42 mouse cellular contexts compared by ENCODE assay signal in genomic region chr17:64836352-64836751, GRCm38 (mm10). TPM values are rescaled to one million over a fixed set of nuclear protein-coding genes. Genes with fewer than 3 reads are reported as not detected.
DNase-seq lines count a peak whose midpoint lies in the region; ATAC-seq and TF ChIP-seq lines count a peak whose summit lies in the region.
"Had no signal": no experiment of that assay in that cellular context is flagged by ENCODE, and none has a peak within 500 bp of the region (broad histone marks: within the 10 kb centered on the region; RNA-seq: fewer than 3 reads in every experiment).

No protein-coding gene starts in this region.

- TF ChIP-seq CTCF in midbrain, postnatal 0 days (IDR thresholded peaks at IDR 0.05): no peak

- no peak for DNase-seq in midbrain, embryonic 11.5 days (ENCODE audit: low spot score, missing footprints)
- DNase-seq in midbrain, embryonic 10.5 days (ENCODE audit: low spot score): no peak
- DNase-seq in forebrain, embryonic 14.5 days (ENCODE audit: low spot score): no peak
- no peak for DNase-seq in midbrain, postnatal 0 days (ENCODE audit: low spot score)
- DNase-seq in ovary, postnatal 10 days (ENCODE audit: low spot score): no peak
- no peak for DNase-seq in left cerebral cortex, postnatal 36 days (ENCODE audit: low spot score in 2 of 2)
- no peak for DNase-seq in heart, adult 11 months
- DNase-seq: cerebellum, adult 11 months; cerebellum, adult 9-10 months; cerebellum, postnatal 36 days; gastrocnemius, postnatal 25 days; heart, adult 18-20 months; heart, postnatal 36 days; kidney, adult 2 months; kidney, postnatal 4 days; lung, adult 2 months; lung, postnatal 10 days; right cerebral cortex, postnatal 14 days had no signal

- no peak overlapping the region for H3K4me3 ChIP-seq in midbrain, embryonic 11.5 days (ENCODE audit: low read depth, low read length)
- no peak overlapping the region for H3K4me3 ChIP-seq in midbrain, embryonic 10.5 days
- no peak overlapping the region for H3K4me3 ChIP-seq in forebrain, embryonic 14.5 days (ENCODE audit: low read depth, low read length)
- H3K4me3 ChIP-seq in midbrain, embryonic 12.5 days: no peak overlapping the region
- no peak overlapping the region for H3K4me3 ChIP-seq in midbrain, postnatal 0 days (ENCODE audit: low read depth, low read length)
- H3K4me3 ChIP-seq: embryonic facial prominence, embryonic 12.5 days; limb, embryonic 10.5 days; limb, embryonic 15.5 days; neural tube, embryonic 13.5 days; stomach, embryonic 15.5 days had no signal

- 0 out of 2 replicates have a peak, but pooled peaks cover 3% of the 10 kb centered on the region for H3K4me1 ChIP-seq in midbrain, embryonic 11.5 days (ENCODE audit: control insufficient read depth, insufficient read depth, low read length)
- peaks cover 19% of the 10 kb centered on the region for H3K4me1 ChIP-seq in midbrain, embryonic 10.5 days
- H3K4me1 ChIP-seq in forebrain, embryonic 14.5 days (ENCODE audit: control insufficient read depth, insufficient read depth, low read length): peaks cover 2% of the 10 kb centered on the region; the same call in 1 of the 2 replicates
- H3K4me1 ChIP-seq in midbrain, embryonic 12.5 days: peaks cover 11% of the 10 kb centered on the region
- H3K4me1 ChIP-seq in midbrain, postnatal 0 days (ENCODE audit: insufficient read depth, low read length): no peaks in the 10 kb centered on the region
- H3K4me1 ChIP-seq: limb, embryonic 10.5 days; stomach, embryonic 15.5 days had no signal

- no peak overlapping the region for H3K9ac ChIP-seq in midbrain, embryonic 11.5 days (ENCODE audit: low read length)
- H3K9ac ChIP-seq in forebrain, embryonic 14.5 days (ENCODE audit: low read length): no peak overlapping the region
- no peak overlapping the region for H3K9ac ChIP-seq in midbrain, embryonic 12.5 days (replicated peaks)
- H3K9ac ChIP-seq in midbrain, postnatal 0 days (replicated peaks; ENCODE audit: low read length, poor library complexity, severe bottlenecking): no peak overlapping the region
- H3K9ac ChIP-seq: embryonic facial prominence, embryonic 12.5 days; hindbrain, embryonic 14.5 days; limb, embryonic 15.5 days; liver, embryonic 14.5 days; neural tube, embryonic 13.5 days; stomach, embryonic 15.5 days had no signal

- no peak overlapping the region for H3K4me2 ChIP-seq in midbrain, embryonic 11.5 days
- no peak overlapping the region for H3K4me2 ChIP-seq in forebrain, embryonic 14.5 days (ENCODE audit: low read length)
- peak overlapping the region; percentile 43; the same call in 1 of the 2 replicates for H3K4me2 ChIP-seq in midbrain, embryonic 12.5 days (replicated peaks)
- peak overlapping the region; percentile 5; the same call in 1 of the 2 replicates for H3K4me2 ChIP-seq in midbrain, postnatal 0 days (ENCODE audit: low read depth, low read length, poor library complexity, severe bottlenecking)
- H3K4me2 ChIP-seq: embryonic facial prominence, embryonic 12.5 days; heart, embryonic 11.5 days; limb, embryonic 15.5 days; neural tube, embryonic 13.5 days; stomach, embryonic 15.5 days had no signal

- 78% methylated on average over 10 of the region's 10 CpGs for WGBS in midbrain, embryonic 11.5 days
- WGBS in midbrain, embryonic 10.5 days: 86% methylated on average over 10 of the region's 10 CpGs
- 70% methylated on average over 10 of the region's 10 CpGs for WGBS in forebrain, embryonic 14.5 days
- 74% methylated on average over 10 of the region's 10 CpGs for WGBS in midbrain, embryonic 12.5 days
- 51% methylated on average over 10 of the region's 10 CpGs for WGBS in midbrain, postnatal 0 days

- H3K36me3 ChIP-seq in midbrain, embryonic 11.5 days (ENCODE audit: control insufficient read depth, insufficient read depth, low read length): no peaks in the 10 kb centered on the region
- no peaks in the 10 kb centered on the region for H3K36me3 ChIP-seq in midbrain, embryonic 10.5 days
- no peaks in the 10 kb centered on the region for H3K36me3 ChIP-seq in forebrain, embryonic 14.5 days (ENCODE audit: control insufficient read depth, insufficient read depth, low read length)
- no peaks in the 10 kb centered on the region for H3K36me3 ChIP-seq in midbrain, embryonic 12.5 days
- H3K36me3 ChIP-seq in midbrain, postnatal 0 days (ENCODE audit: insufficient read depth, low read length): no peaks in the 10 kb centered on the region
- H3K36me3 ChIP-seq: embryonic facial prominence, embryonic 12.5 days; limb, embryonic 10.5 days; limb, embryonic 15.5 days; neural tube, embryonic 13.5 days; stomach, embryonic 15.5 days had no signal

- no peak overlapping the region for H3K27ac ChIP-seq in midbrain, embryonic 11.5 days (ENCODE audit: low read depth, low read length)
- H3K27ac ChIP-seq in midbrain, embryonic 10.5 days (replicated peaks): no peak overlapping the region
- no peak overlapping the region for H3K27ac ChIP-seq in forebrain, embryonic 14.5 days (ENCODE audit: low read depth, low read length)
- no peak overlapping the region for H3K27ac ChIP-seq in midbrain, embryonic 12.5 days (replicated peaks)
- no peak overlapping the region for H3K27ac ChIP-seq in midbrain, postnatal 0 days (ENCODE audit: low read depth, low read length)
- H3K27ac ChIP-seq: embryonic facial prominence, embryonic 12.5 days; hindbrain, embryonic 14.5 days; kidney, postnatal 0 days; limb, embryonic 10.5 days; limb, embryonic 15.5 days; liver, embryonic 14.5 days; macrophage; neural tube, embryonic 13.5 days; stomach, embryonic 15.5 days had no signal

- intact Hi-C loops in left cerebral cortex, postnatal 36 days (cut with DNase I): no loop called here

- peak; percentile 2; the same call in 1 of the 2 replicates for ATAC-seq in midbrain, embryonic 11.5 days (ENCODE audit: low FRiP score)
- peak; percentile 45 for ATAC-seq in forebrain, embryonic 14.5 days
- ATAC-seq in midbrain, embryonic 12.5 days (ENCODE audit: low FRiP score, low read depth): peak; percentile 42; the same call in 1 of the 2 replicates
- ATAC-seq in midbrain, postnatal 0 days (ENCODE audit: low FRiP score): no peak

- H3K9me3 ChIP-seq in midbrain, embryonic 11.5 days (ENCODE audit: control insufficient read depth, low read length): no peaks in the 10 kb centered on the region
- no peaks in the 10 kb centered on the region for H3K9me3 ChIP-seq in midbrain, embryonic 10.5 days (replicated peaks)
- H3K9me3 ChIP-seq in forebrain, embryonic 14.5 days (replicated peaks; ENCODE audit: control insufficient read depth, low read length): no peaks in the 10 kb centered on the region
- H3K9me3 ChIP-seq in midbrain, embryonic 12.5 days: no peaks in the 10 kb centered on the region
- no peaks in the 10 kb centered on the region for H3K9me3 ChIP-seq in midbrain, postnatal 0 days (ENCODE audit: low read length)
- H3K9me3 ChIP-seq: embryonic facial prominence, embryonic 12.5 days; limb, embryonic 10.5 days; limb, embryonic 15.5 days; neural tube, embryonic 13.5 days; stomach, embryonic 15.5 days had no signal

- H3K27me3 ChIP-seq in midbrain, embryonic 11.5 days (ENCODE audit: control insufficient read depth, insufficient read depth, low read length): no peaks in the 10 kb centered on the region
- no peaks in the 10 kb centered on the region for H3K27me3 ChIP-seq in midbrain, embryonic 10.5 days (ENCODE audit: low read depth, poor library complexity, severe bottlenecking)
- no peaks in the 10 kb centered on the region for H3K27me3 ChIP-seq in forebrain, embryonic 14.5 days (replicated peaks; ENCODE audit: control insufficient read depth, insufficient read depth, low read length)
- H3K27me3 ChIP-seq in midbrain, embryonic 12.5 days: no peaks in the 10 kb centered on the region; the same call in 1 of the 2 replicates
- no peaks in the 10 kb centered on the region for H3K27me3 ChIP-seq in midbrain, postnatal 0 days (ENCODE audit: insufficient read depth, low read length)
- H3K27me3 ChIP-seq: CH12.LX; embryonic facial prominence, embryonic 12.5 days; limb, embryonic 15.5 days; neural tube, embryonic 13.5 days; stomach, embryonic 15.5 days had no signal

RNA-seq across cellular contexts. Expression of gene 4930583I09Rik, which starts 0.5 kb away (rescaled TPM):
- polyA plus RNA-seq in midbrain, embryonic 11.5 days (2014; fragmentation: Nextera tagmentation; extraction: Ambion mirVana): not detected in 2 replicates
- not detected in 2 replicates for polyA plus RNA-seq in midbrain, embryonic 10.5 days (2016; fragmentation: Nextera tagmentation; extraction: Ambion mirVana)
- polyA plus RNA-seq in forebrain, embryonic 14.5 days (2014; fragmentation: Nextera tagmentation; extraction: Ambion mirVana): not detected in 2 replicates
- polyA plus RNA-seq in midbrain, embryonic 12.5 days (2016; fragmentation: Nextera tagmentation; extraction: Ambion mirVana): not detected in 2 replicates
- not detected in 2 replicates for total RNA-seq in midbrain, postnatal 0 days (2014; rRNA removed)
- not detected in 2 replicates for polyA plus RNA-seq in midbrain, postnatal 0 days (2015; fragmentation: Nextera tagmentation; extraction: Ambion mirVana)
- total RNA-seq in left cerebral cortex, postnatal 36 days (2021): not detected
- total RNA-seq: adrenal gland, postnatal 10 days; CH12.LX; ES-E14; gastrocnemius, adult 18-20 months; gastrocnemius, postnatal 25 days; heart, adult 18-20 months; heart, postnatal 36 days; layer of hippocampus, adult 8-10 months; layer of hippocampus, postnatal 25 days; left cerebral cortex, adult 8-10 months; megakaryocyte-erythroid progenitor cell, adult 5-6 weeks had no signal
- polyA plus RNA-seq: C2C12; embryonic facial prominence, embryonic 12.5 days; heart, embryonic 11.5 days; heart, embryonic 16.5 days; hindbrain, embryonic 14.5 days; intestine, embryonic 14.5 days; kidney, adult 2 months; kidney, postnatal 0 days; limb, embryonic 10.5 days; limb, embryonic 15.5 days; liver, embryonic 14.5 days; lung, adult 2 months; macrophage; neural tube, embryonic 13.5 days; small intestine, adult 2 months; stomach, embryonic 15.5 days; urinary bladder, adult 2 months had no signal

Comparison
In these comparisons a context has a peak if more than half of its experiments do, and no peak if none do; other contexts are left out.
1. H3K4me2 ChIP-seq: peak in midbrain, embryonic 12.5 days (single experiment) and midbrain, postnatal 0 days (single experiment); none in midbrain, embryonic 11.5 days (single experiment) and forebrain, embryonic 14.5 days (single experiment).